Mouse (Mus musculus) hindbrain, embryonic 13.5 days (tissue): ENCODE results near the gene Rnf215. TPM values are rescaled to one million over a fixed set of nuclear protein-coding genes. Genes with fewer than 3 reads are reported as not detected.
"Not testable (repeated sequence)": the region's sequence is repeated elsewhere in the genome, so short reads cannot be mapped to it uniquely, and the experiment has no call there.

ENCODE experiments used
- ATAC-seq: fragments of 200-750 bp; cut with Nextera tagmentation; 2 replicates; pipeline ENCODE4 v1.8.0; 2017; ENCODE audit warnings: moderate TSS enrichment; ENCODE audit not compliant: low FRiP score
- H3K27ac ChIP-seq: fragments of 300-500 bp; sonication (generic); 2 replicates; pipeline ENCODE4 v1.5.1; 2015; ENCODE audit warnings: inconsistent platforms, mild to moderate bottlenecking, moderate library complexity
- H3K27me3 ChIP-seq: fragments of 300-500 bp; sonication (generic); 2 replicates; pipeline ENCODE4 v1.6.1; 2015; ENCODE audit warnings: mild to moderate bottlenecking, inconsistent platforms
- H3K36me3 ChIP-seq: fragments of 300-500 bp; sonication (generic); 2 replicates; pipeline ENCODE4 v1.6.1; 2015; ENCODE audit warnings: mild to moderate bottlenecking, inconsistent platforms
- H3K4me1 ChIP-seq: fragments of 300-500 bp; sonication (generic); replicated peaks from 2 replicates; pipeline ENCODE4 v1.6.1; 2015; ENCODE audit warnings: inconsistent platforms
- H3K4me2 ChIP-seq: fragments of 300-500 bp; sonication (generic); 2 replicates; pipeline ENCODE4 v1.6.1; 2015; ENCODE audit warnings: inconsistent platforms, mild to moderate bottlenecking, moderate library complexity
- H3K4me3 ChIP-seq: fragments of 300-500 bp; sonication (generic); 2 replicates; pipeline ENCODE4 v1.5.1; 2015; ENCODE audit warnings: mild to moderate bottlenecking, inconsistent platforms
- H3K9ac ChIP-seq: fragments of 300-500 bp; sonication (generic); 2 replicates; pipeline ENCODE4 v1.6.1; 2015; ENCODE audit warnings: mild to moderate bottlenecking, inconsistent platforms
- H3K9me3 ChIP-seq: fragments of 300-500 bp; sonication (generic); 2 replicates; pipeline ENCODE4 v1.6.1; 2016; ENCODE audit warnings: inconsistent platforms
- WGBS: fragments of 180-500 bp; shearing (Covaris S2); methylation state at CpG from one replicate; pipeline ENCODE4 v1.1.7; 2015; 5-methylcytosine and 5-hydroxymethylcytosine counted together
- polyA plus RNA-seq: library from polyadenylated mRNA; unstranded; fragments of >200 nt; fragmentation: Nextera tagmentation; extraction: Ambion mirVana; gene quantifications from 2 replicates; pipeline ENCODE4 v1.2.1, GENCODE M21; 2015

Rnf215 gene
- polyA plus RNA-seq, 1 experiment from 2014 or later: 44.0 TPM

- Histone ChIP-seq H3K27ac (no peak overlapping the region), H3K4me2 (no peak overlapping the region), H3K4me1 (peaks cover 31% of the 10 kb centered on the region), H3K27me3 (peaks cover 24% of the 10 kb centered on the region), H3K9me3 (no peaks in the 10 kb centered on the region), H3K9ac (no peak overlapping the region), H3K36me3 (peaks cover 6% of the 10 kb centered on the region; the same call in 1 of the 2 replicates), H3K4me3 (no peak overlapping the region)
- WGBS: 92% methylated on average over 4 of the region's 4 CpGs
- no peak for ATAC-seq
These were observed 19.6 kb upstream of the Rnf215 start for GRCm38 (mm10) chr11:4115407-4115806.

- Histone ChIP-seq H3K36me3 (no peaks in the 10 kb centered on the region), H3K27ac (no peak overlapping the region), H3K27me3 (peaks cover 31% of the 10 kb centered on the region), H3K4me2 (0 out of 2 replicates have a peak overlapping the region, but pooled peaks have one; percentile 70), H3K9me3 (no peaks in the 10 kb centered on the region), H3K9ac (peak overlapping the region; percentile 19; the same call in 1 of the 2 replicates), H3K4me3 (no peak overlapping the region), H3K4me1 (peaks cover 31% of the 10 kb centered on the region)
- no peak for ATAC-seq
- 62% methylated on average over 11 of the region's 11 CpGs for WGBS
These were observed 18.4 kb upstream of the Rnf215 start for GRCm38 (mm10) chr11:4116458-4117141.

GRCm38 (mm10) chr11:4117372-4118071 is 17.5 kb upstream of the Rnf215 start:
- ATAC-seq: peak; percentile 2; the same call in 1 of the 2 replicates
- H3K27ac ChIP-seq: no peak overlapping the region
- H3K4me3 ChIP-seq: peak overlapping the region; percentile 54

GRCm38 (mm10) chr11:4118081-4118921 is 16.7 kb upstream of the Rnf215 start:
- ATAC-seq: peak; percentile 73
- Histone ChIP-seq H3K4me3 (peak overlapping the region; percentile 54), H3K27me3 (peaks cover 31% of the 10 kb centered on the region), H3K27ac (peak overlapping the region; percentile 42), H3K4me1 (peaks cover 31% of the 10 kb centered on the region), H3K9ac (peak overlapping the region; percentile 80), H3K9me3 (no peaks in the 10 kb centered on the region), H3K36me3 (no peaks in the 10 kb centered on the region), H3K4me2 (peak overlapping the region; percentile 70)
- 2% methylated on average over 41 of the region's 41 CpGs for WGBS

More at GRCm38 (mm10) chr11:4117372-4118071, 17.5 kb upstream of the Rnf215 start:
- 21% methylated on average over 3 of the region's 3 CpGs for WGBS
- Histone ChIP-seq H3K36me3 (no peaks in the 10 kb centered on the region), H3K4me1 (peaks cover 31% of the 10 kb centered on the region), H3K4me2 (peak overlapping the region; percentile 70), H3K27me3 (peaks cover 31% of the 10 kb centered on the region), H3K9ac (peak overlapping the region; percentile 80), H3K9me3 (no peaks in the 10 kb centered on the region)

GRCm38 (mm10) chr11:4119635-4120034 is 15.4 kb upstream of the Rnf215 start:
- WGBS: 80% methylated on average over 5 of the region's 5 CpGs
- H3K27me3 ChIP-seq: peaks cover 31% of the 10 kb centered on the region

GRCm38 (mm10) chr11:4121691-4122090 is 13.3 kb upstream of the Rnf215 start:
- ATAC-seq: no peak
- no peak overlapping the region for H3K9ac ChIP-seq
- H3K4me2 ChIP-seq: no peak overlapping the region
- H3K27me3 ChIP-seq: peaks cover 26% of the 10 kb centered on the region
- 83% methylated on average over 3 of the region's 3 CpGs for WGBS
- no peak overlapping the region for H3K27ac ChIP-seq
- no peaks in the 10 kb centered on the region for H3K36me3 ChIP-seq
- H3K4me3 ChIP-seq: no peak overlapping the region
- peaks cover 7% of the 10 kb centered on the region; the same call in 1 of the 2 replicates for H3K9me3 ChIP-seq
- H3K4me1 ChIP-seq: peaks cover 24% of the 10 kb centered on the region

More at GRCm38 (mm10) chr11:4119635-4120034, 15.4 kb upstream of the Rnf215 start:
- Histone ChIP-seq H3K27ac (no peak overlapping the region), H3K9me3 (no peaks in the 10 kb centered on the region), H3K36me3 (no peaks in the 10 kb centered on the region), H3K4me1 (peaks cover 31% of the 10 kb centered on the region), H3K9ac (no peak overlapping the region), H3K4me2 (no peak overlapping the region), H3K4me3 (no peak overlapping the region)
- ATAC-seq: no peak

- Histone ChIP-seq H3K27me3 (peaks cover 22% of the 10 kb centered on the region), H3K4me3 (no peak overlapping the region), H3K4me2 (no peak overlapping the region), H3K9ac (no peak overlapping the region), H3K9me3 (peaks cover 12% of the 10 kb centered on the region; the same call in 1 of the 2 replicates), H3K36me3 (no peaks in the 10 kb centered on the region), H3K4me1 (peaks cover 20% of the 10 kb centered on the region), H3K27ac (no peak overlapping the region)
- 70% methylated on average over 5 of the region's 5 CpGs for WGBS
- no peak for ATAC-seq
These were observed 12.8 kb upstream of the Rnf215 start for GRCm38 (mm10) chr11:4122226-4122625.

GRCm38 (mm10) chr11:4122742-4123579 is 12.0 kb upstream of the Rnf215 start, which contains the start of gene Sec14l2:
Gene Sec14l2 (minus strand): TSS chr11:4123415.
- H3K27ac ChIP-seq: no peak within 1 kb of the TSS
- H3K27me3 ChIP-seq: peaks cover 22% of the 10 kb centered on the region
- no peak within 1 kb of the TSS for H3K9ac ChIP-seq
- no peak within 1 kb of the TSS for H3K4me2 ChIP-seq
- no peak for ATAC-seq
- 79% methylated on average over 10 of the region's 10 CpGs for WGBS
- H3K9me3 ChIP-seq: peaks cover 12% of the 10 kb centered on the region; the same call in 1 of the 2 replicates
- H3K36me3 ChIP-seq: no peaks in the 10 kb centered on the region
- H3K4me1 ChIP-seq: peaks cover 12% of the 10 kb centered on the region
- no peak within 1 kb of the TSS for H3K4me3 ChIP-seq

GRCm38 (mm10) chr11:4123922-4124321 is 11.1 kb upstream of the Rnf215 start:
- peaks cover 4% of the 10 kb centered on the region for H3K4me1 ChIP-seq
- WGBS: 65% methylated on average over 5 of the region's 5 CpGs
- no peak for ATAC-seq

GRCm38 (mm10) chr11:4127059-4127458 is 7.9 kb upstream of the Rnf215 start:
- ATAC-seq: no peak
- Histone ChIP-seq H3K4me1 (no peaks in the 10 kb centered on the region), H3K9ac (no peak overlapping the region), H3K27me3 (no peaks in the 10 kb centered on the region), H3K9me3 (peaks cover 12% of the 10 kb centered on the region; the same call in 1 of the 2 replicates), H3K4me2 (no peak overlapping the region), H3K36me3 (no peaks in the 10 kb centered on the region), H3K4me3 (no peak overlapping the region), H3K27ac (no peak overlapping the region)
- 97% methylated on average over 1 of the region's 1 CpGs for WGBS

More at GRCm38 (mm10) chr11:4123922-4124321, 11.1 kb upstream of the Rnf215 start:
- Histone ChIP-seq H3K36me3 (no peaks in the 10 kb centered on the region), H3K27ac (no peak overlapping the region), H3K4me3 (no peak overlapping the region), H3K9ac (no peak overlapping the region), H3K27me3 (peaks cover 22% of the 10 kb centered on the region), H3K9me3 (peaks cover 12% of the 10 kb centered on the region; the same call in 1 of the 2 replicates), H3K4me2 (no peak overlapping the region)

- H3K9me3 ChIP-seq: peaks cover 12% of the 10 kb centered on the region; the same call in 1 of the 2 replicates
- not testable (repeated sequence) for ATAC-seq, H3K9ac ChIP-seq, H3K4me2 ChIP-seq, H3K27me3 ChIP-seq, H3K4me3 ChIP-seq, H3K4me1 ChIP-seq, H3K36me3 ChIP-seq, H3K27ac ChIP-seq
- WGBS: 93% methylated on average over 4 of the region's 4 CpGs
These were observed 6.5 kb upstream of the Rnf215 start for GRCm38 (mm10) chr11:4128461-4128860.
